Mouse (Mus musculus): ENCODE results near the gene Mob1a.

GRCm38 (mm10) chr6:83315293-83315692, 10.5 kb upstream of the Mob1a start:
- TF ChIP-seq CHD1 (IDR thresholded peaks at IDR 0.05; ENCODE audit: low read depth, low read length): no peak
- TF ChIP-seq CTCF (IDR thresholded peaks at IDR 0.05 in 2 of 3, conservative IDR thresholded peaks at IDR 0.05 in 1 of 3; ENCODE audit: control insufficient read depth in 1 of 3, insufficient read depth in 1 of 3, low read depth in 2 of 3, low read length in 3 of 3, poor library complexity in 1 of 3, severe bottlenecking in 1 of 3): no peak
- TF ChIP-seq ETS1 (IDR thresholded peaks at IDR 0.05; ENCODE audit: low read depth, low read length): no peak
- no peak for TF ChIP-seq POLR2A (IDR thresholded peaks at IDR 0.05; ENCODE audit: control insufficient read depth in 1 of 2, insufficient read depth in 1 of 2, low read depth in 1 of 2, low read length in 2 of 2, poor library complexity in 1 of 2)
- TF ChIP-seq EP300 (IDR thresholded peaks at IDR 0.05; ENCODE audit: low read depth in 1 of 2, low read length in 2 of 2): no peak
- TF ChIP-seq TAL1 (IDR thresholded peaks at IDR 0.05; ENCODE audit: low read length): no peak

Data from MEL (cell line).